Mouse (Mus musculus): ENCODE data around the gene Casp8. TPM values are rescaled to one million over a fixed set of nuclear protein-coding genes. Genes with fewer than 3 reads are reported as not detected.
"Not testable (repeated sequence)": the region's sequence is repeated elsewhere in the genome, so short reads cannot be mapped to it uniquely, and the experiment has no call there.

Gene Casp8
- total RNA-seq, 2 experiments from 2014 or later, result 4.2 to 4.7 TPM

DNA sequence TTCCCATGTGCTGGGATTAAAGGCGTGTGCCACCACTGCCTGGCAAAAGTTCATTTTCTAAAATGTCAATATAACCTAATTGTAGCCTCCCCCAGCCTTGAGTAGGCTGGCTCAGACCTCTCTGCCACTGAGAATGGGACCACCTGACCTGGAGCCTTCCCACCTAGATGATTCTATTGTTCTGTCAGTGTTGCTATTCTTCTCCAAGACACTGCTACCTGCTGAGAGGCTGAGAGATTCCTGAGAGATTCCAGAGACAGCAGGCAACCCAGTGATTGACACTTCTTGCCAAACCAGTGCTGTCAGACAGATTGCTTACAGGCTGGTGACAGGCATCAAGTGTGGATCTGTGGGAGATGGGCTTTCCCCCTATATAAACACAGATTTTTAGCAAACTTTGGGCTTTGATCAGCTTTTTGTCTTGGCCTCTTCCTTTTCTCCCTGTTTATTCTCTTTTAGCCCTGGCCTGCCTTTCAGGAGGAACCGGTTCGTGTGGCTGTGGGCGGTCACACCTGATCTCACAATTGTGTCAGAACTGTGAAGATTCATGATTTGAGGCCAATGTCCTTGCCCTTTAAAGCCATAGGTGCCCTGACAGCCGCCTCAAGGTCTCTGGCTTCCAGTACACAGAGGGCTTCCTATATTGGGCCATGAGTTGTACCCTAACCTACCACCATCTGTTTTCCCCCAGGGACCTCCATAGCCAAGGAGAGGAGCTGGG is 94.8 kb downstream of the Casp8 start:
- intact Hi-C loops (cut with DNase I), result no loop called here
- no peak for DNase-seq (ENCODE audit: low spot score in 2 of 2)

DNA sequence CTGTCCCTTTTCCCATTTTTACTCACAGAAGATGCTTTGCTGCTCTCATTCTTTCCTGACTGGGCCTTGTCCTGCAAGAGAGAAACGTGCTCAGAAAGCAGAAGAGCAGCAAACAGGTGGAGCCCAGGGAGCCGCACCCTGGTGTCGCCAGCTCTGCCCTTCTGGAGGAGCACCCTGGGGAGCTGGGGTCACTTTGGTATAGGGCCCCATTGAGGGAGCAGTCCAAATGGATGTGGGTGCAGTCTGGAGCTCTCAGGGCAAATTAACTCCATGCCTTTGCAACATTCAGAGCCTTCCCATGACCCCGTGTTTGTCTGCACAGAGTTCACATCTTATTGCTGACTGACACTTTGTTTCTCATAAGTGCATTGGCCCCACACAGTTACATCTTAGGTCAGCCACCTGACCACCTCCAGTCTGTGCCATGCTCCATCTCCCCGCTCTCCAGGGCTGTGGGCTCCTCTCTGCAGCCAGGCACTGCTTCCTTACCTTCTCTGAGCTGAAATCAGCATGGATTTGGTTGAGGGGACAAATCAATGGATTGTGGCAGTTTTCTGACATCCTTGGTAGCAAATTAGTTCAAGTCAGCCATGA is 95.6 kb downstream of the Casp8 start:
- DNase-seq (ENCODE audit: low spot score in 2 of 2); intact Hi-C loops (cut with DNase I): not testable (repeated sequence)

DNA sequence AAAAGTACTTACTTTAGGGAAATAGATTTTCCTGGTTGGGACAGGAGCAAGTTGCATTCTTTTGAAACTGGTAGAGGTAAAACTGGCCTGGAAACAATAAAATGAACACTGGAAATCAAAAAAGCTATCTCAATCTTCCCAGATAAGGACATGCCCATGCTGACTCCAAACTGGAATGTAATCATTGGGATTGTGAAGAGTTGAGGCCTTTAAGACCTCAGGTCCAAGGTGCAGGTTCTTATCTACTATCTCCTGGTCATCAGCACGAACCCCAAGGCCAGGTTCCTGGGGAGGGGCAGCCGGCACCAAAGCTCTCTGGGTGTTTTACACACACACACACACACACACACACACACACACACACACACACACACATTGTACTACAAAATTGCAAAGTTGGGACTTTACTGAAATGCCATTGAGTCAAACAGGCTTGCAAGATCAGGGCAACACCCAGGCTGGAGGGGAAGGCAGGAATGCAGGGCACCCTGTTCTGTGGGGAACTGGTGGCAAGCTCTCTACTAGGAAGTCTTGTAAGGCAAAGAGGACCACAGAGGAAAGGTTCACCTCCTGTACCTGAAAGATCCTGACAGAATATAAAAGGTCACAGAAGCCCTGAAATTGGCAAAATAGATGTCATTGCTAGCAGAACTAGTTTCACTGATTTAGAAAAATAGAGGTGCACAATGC is 96.5 kb downstream of the Casp8 start:
- intact Hi-C loops (cut with DNase I); DNase-seq (ENCODE audit: low spot score in 2 of 2): not testable (repeated sequence)

DNA sequence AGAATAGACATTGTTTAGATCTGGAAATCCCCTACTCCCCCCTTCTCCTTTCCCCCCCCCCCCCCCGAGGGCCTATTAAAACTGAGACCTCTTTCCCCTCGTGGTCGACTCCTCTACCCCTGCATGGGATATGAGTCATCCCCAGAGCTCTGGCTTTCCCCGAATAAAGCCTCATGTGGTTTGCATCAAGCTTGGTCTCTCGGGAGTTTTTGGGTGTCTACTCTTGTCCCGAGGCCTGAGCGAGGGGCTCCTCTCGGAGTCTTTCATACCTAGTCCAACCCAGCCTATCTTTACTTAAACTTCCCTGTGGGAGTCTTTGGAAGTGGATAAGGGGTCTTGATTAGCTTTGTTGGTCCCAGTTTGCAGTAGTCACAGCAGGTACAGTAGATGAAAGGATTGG is 97.2 kb downstream of the Casp8 start:
- intact Hi-C loops (cut with DNase I); DNase-seq (ENCODE audit: low spot score in 2 of 2): not testable (repeated sequence)

Other genes with a start within 250 kb of the Casp8 start
- 100 to 1,000 TPM; 106 to 108 TPM for gene Fam126b, start 209.1 kb upstream of the Casp8 start, total RNA-seq (2021)
- 100 to 1,000 TPM; 105 to 107 TPM for gene Ndufb3, start 209.0 kb upstream of the Casp8 start, total RNA-seq (2021)
- not detected for gene Als2cr12, start 99.4 kb upstream of the Casp8 start, total RNA-seq (2021)
- gene Cflar, start 83.9 kb upstream of the Casp8 start, total RNA-seq (2021), result 10 to 100 TPM; 24.0 to 24.5 TPM
- 100 to 1,000 TPM; 186 to 202 TPM for gene Trak2, start 178.1 kb downstream of the Casp8 start, total RNA-seq (2021)
- 10 to 100 TPM; 62.2 to 81.1 TPM for gene Stradb, start 178.1 kb downstream of the Casp8 start, total RNA-seq (2021)

Measured in left cerebral cortex, postnatal 14 days (tissue).